Mouse (Mus musculus) cerebellum, adult 2 months (tissue): ENCODE data around the gene Plpp2.

Source experiments
- CTCF ChIP-seq: fragments of 200-500 bp; IDR thresholded peaks from 2 replicates; pipeline ENCODE4 v1.5.1; 2011; ENCODE audit warnings: low read depth, mild to moderate bottlenecking, control low read depth, low read length, moderate library complexity, borderline replicate concordance; ENCODE audit not compliant: insufficient read depth
- POLR2A ChIP-seq: fragments of 200-500 bp; IDR thresholded peaks from 2 replicates; pipeline ENCODE4 v1.6.1; 2011; ENCODE audit warnings: low read length, control low read depth, borderline replicate concordance; ENCODE audit not compliant: insufficient read depth

- TF ChIP-seq CTCF (no peak), POLR2A (no peak)
Measured at GRCm38 (mm10) chr10:79548546-79548945, 14.9 kb upstream of the Plpp2 start.
